Mouse (Mus musculus) activated CD4-positive, CD25-positive, alpha-beta regulatory T cell, adult 9 weeks (primary cell): ENCODE results near the gene Trpm8. TPM values are rescaled to one million over a fixed set of nuclear protein-coding genes. Genes with fewer than 3 reads are reported as not detected.

ENCODE experiments used
- polyA plus RNA-seq: library from polyadenylated mRNA; unstranded; fragments of 100-300 nt; shearing (Covaris generic); gene quantifications from one replicate; pipeline ENCODE4 v1.2.1, GENCODE M21; 2017

Gene Trpm8
- polyA plus RNA-seq, result not detected

DNA sequence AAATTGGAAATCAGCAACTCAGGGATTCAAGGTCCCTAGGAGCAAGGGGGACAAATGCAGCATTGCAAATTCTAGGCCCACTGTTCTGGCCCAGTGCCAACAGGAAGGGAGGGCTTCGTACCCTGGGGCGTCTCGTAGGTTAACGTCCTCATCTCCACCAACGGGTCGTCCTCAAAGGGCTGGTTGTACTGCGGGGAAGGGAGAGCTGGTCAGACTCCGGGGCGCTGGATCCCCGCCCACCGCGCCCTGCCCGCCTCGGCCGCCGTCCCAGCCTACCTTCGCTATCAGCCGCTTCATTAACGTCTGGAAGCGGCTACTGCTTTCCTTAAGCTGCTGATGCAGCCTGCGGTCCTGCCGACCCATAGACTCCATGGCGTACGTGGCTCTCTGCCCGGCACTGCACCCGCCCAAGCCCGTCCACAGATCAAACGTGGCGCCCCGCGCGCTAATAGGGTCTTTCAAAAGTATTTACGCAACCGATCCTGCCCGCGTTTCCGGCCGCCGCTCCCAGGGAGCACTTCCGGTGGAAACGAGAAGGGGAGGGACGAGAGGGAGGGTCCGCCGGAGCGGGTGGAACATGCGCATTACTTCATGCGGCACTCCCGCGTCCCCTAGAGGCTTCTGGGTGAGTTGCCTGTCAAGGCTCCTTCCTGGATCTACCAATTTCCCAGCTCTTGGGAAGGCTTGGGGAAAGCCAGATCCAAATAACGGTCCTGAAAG lies at the start of gene Trpm8, which contains the start of gene Hjurp:
Gene Trpm8 (plus strand): TSS at position 564 of the 720 bp plus-strand sequence.
Gene Hjurp (minus strand): TSS at position 536 of the 720 bp plus-strand sequence.

DNA sequence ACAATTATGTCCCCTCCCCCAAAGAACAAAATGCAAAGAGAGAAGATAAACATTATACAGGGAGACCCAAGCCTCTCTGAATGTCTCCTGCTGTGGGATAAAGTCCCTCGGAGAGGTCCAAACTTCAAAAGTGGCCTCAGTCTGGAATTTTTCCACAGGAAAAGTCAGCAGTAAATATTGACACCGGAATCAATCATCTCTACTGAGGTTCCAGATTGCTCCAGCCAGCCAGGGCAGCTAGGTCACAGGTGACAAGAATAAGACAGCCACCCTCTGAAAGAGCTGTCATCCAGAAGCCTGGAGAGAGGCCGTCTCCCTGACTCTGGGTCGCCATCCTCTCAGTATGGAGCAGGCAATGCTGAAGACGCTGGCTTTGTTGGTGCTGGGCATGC lies 129.3 kb downstream of the Trpm8 start, which contains the start of gene Spp2:
Gene Spp2 (plus strand): TSS at position 155 of the 392 bp plus-strand sequence.

Other genes with a start within 250 kb of the Trpm8 start
- gene Ugt1a10, start 222.3 kb upstream of the Trpm8 start, polyA plus RNA-seq, result not detected
- 0.15 TPM for gene Ugt1a9, start 206.9 kb upstream of the Trpm8 start, polyA plus RNA-seq
- gene Ugt1a8, start 189.8 kb upstream of the Trpm8 start, polyA plus RNA-seq, result not detected
- gene Ugt1a7c, start 182.6 kb upstream of the Trpm8 start, polyA plus RNA-seq, result 0.90 TPM
- gene Ugt1a6b, start 174.4 kb upstream of the Trpm8 start, polyA plus RNA-seq, result not detected
- 0.66 TPM for gene Ugt1a6a, start 142.9 kb upstream of the Trpm8 start, polyA plus RNA-seq
- gene Ugt1a5, start 111.6 kb upstream of the Trpm8 start, polyA plus RNA-seq, result not detected
- gene Ugt1a2, start 77.1 kb upstream of the Trpm8 start, polyA plus RNA-seq, result not detected
- 0.53 TPM for gene Dnajb3, start 71.9 kb upstream of the Trpm8 start, polyA plus RNA-seq
- not detected for gene Ugt1a1, start 65.7 kb upstream of the Trpm8 start, polyA plus RNA-seq
- 0.75 TPM for gene Mroh2a, start 50.7 kb upstream of the Trpm8 start, polyA plus RNA-seq
- gene Hjurp, start within 50 bp of the Trpm8 start, polyA plus RNA-seq, result 115 TPM
- gene Spp2, start 129.3 kb downstream of the Trpm8 start, polyA plus RNA-seq, result not detected
- not detected for gene Glrp1, start 232.4 kb downstream of the Trpm8 start, polyA plus RNA-seq